Mouse (Mus musculus): ENCODE data around the gene Rgs4. TPM values are rescaled to one million over a fixed set of nuclear protein-coding genes. Genes with fewer than 3 reads are reported as not detected.

The Rgs4 gene
- under 1 TPM in 1 of 26 experiments, not detected in 25; 0.22 TPM for total RNA-seq (2018; cell fraction: chromatin; rRNA removed)
- total RNA-seq (2018; cell fraction: cytosol; rRNA removed) = not detected
- total RNA-seq (2018; cell fraction: nucleus; rRNA removed) = not detected
- polyA plus RNA-seq (2018) = not detected in 3 replicates

- 4% methylated on average over 16 of the region's 16 CpGs for WGBS (ENCODE audit: missing documents)
- no peaks in the 10 kb centered on the region for H3K36me3 ChIP-seq (ENCODE audit: inconsistent target)
- no peak within 1 kb of the TSS for H3K27ac ChIP-seq
- H3K79me2 ChIP-seq (ENCODE audit: inconsistent target) = no peaks in the 10 kb centered on the region
- no peak within 1 kb of the TSS for H3K4me3 ChIP-seq (ENCODE audit: inconsistent target)
Observed at GRCm38 (mm10) chr1:169747473-169747872, at the start of gene Rgs4. TSS of gene Rgs4 (minus strand) at chr1:169747642.

GRCm38 (mm10) chr1:169792437-169792836, 45.0 kb upstream of the Rgs4 start:
- no peaks in the 10 kb centered on the region for H3K36me3 ChIP-seq (ENCODE audit: inconsistent target)
- no peak overlapping the region for H3K4me3 ChIP-seq (ENCODE audit: inconsistent target)
- H3K79me2 ChIP-seq (ENCODE audit: inconsistent target) = no peaks in the 10 kb centered on the region
- H3K27ac ChIP-seq = no peak overlapping the region
- 88% methylated on average over 5 of the region's 5 CpGs for WGBS (ENCODE audit: missing documents)

- H3K27ac ChIP-seq = no peak overlapping the region
- WGBS (ENCODE audit: missing documents) = 86% methylated on average over 3 of the region's 3 CpGs
- no peaks in the 10 kb centered on the region for H3K79me2 ChIP-seq (ENCODE audit: inconsistent target)
- no peaks in the 10 kb centered on the region for H3K36me3 ChIP-seq (ENCODE audit: inconsistent target)
- H3K4me3 ChIP-seq (ENCODE audit: inconsistent target) = no peak overlapping the region
Observed at GRCm38 (mm10) chr1:169785981-169786380, 38.5 kb upstream of the Rgs4 start.

DNA sequence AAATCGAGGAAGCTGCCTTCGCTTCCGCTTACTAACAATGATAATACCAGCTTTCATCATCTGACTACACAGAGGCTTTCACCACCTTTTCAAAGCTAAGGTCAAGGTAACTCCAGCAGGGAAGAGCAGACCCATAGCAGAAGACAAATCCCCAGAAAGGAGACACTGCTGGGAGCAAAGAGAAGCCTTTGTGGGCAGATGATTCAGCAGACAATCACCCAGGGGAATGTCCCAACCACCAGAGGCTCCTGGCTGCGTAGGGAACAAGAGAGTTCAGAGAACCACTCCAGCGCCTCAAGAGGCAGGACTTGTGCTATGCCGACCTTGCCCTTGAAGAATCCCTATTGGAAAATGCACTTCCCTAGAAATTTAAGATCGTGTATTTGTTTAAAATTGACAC, 29.1 kb upstream of the Rgs4 start:
- Histone ChIP-seq H3K36me3 (ENCODE audit: inconsistent target) (no peaks in the 10 kb centered on the region), H3K79me2 (ENCODE audit: inconsistent target) (no peaks in the 10 kb centered on the region), H3K27ac (no peak overlapping the region), H3K4me3 (ENCODE audit: inconsistent target) (no peak overlapping the region)
- 80% methylated on average over 7 of the region's 7 CpGs for WGBS (ENCODE audit: missing documents)

DNA sequence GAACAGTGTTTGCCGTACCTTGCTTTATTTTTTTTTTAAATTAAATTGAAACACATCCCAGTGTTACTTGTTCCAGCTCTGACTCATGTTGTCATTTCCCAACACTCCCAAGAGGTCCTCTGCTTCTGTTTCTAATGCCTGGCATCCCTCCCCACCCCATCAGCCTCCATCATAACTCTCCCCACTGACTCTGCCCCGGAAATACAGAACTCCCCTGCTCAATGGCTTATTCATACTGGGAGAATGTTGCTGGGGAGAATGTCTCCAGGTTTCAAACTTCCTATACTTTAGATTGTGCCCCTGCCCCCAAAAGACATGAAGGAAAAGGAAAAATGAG, 17.1 kb upstream of the Rgs4 start:
- Histone ChIP-seq H3K79me2 (ENCODE audit: inconsistent target) (no peaks in the 10 kb centered on the region), H3K4me3 (ENCODE audit: inconsistent target) (no peak overlapping the region), H3K36me3 (ENCODE audit: inconsistent target) (no peaks in the 10 kb centered on the region), H3K27ac (no peak overlapping the region)
- WGBS (ENCODE audit: missing documents) = 75% methylated on average over 1 of the region's 2 CpGs

DNA sequence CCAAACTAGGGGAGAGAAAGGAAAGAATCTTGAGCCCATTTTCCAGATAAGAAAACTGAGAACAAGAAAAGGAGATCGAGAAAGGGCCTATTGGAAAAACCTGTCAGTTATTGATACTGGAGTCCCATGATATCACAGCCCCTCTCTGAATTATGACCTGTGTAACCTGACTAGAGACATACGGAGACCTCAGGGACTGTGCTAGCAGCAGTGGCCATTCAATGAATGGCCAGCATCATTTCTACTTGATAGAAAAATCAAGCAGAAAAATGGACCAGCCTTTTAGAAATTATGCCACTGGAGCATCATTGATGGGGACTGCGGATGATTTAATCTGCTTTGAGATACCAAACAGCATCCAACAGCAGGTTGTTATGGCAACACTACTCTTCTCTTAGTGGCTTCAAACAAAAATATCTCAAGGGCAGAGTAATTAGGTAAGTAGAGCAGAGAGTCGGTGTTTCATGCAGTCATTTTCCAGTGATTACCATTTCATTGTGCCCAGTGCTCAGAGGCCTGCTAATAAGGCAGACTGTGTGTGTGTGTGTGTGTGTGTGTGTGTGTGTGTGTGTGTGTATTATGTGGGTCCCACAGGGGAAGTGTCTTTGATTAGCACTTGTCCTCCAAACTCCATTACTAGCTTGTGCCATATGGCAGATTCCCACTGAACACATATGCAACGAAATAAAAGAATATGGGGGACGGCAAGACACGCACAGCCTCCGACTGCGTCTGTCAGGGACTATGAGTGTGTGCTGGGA, 16.6 kb upstream of the Rgs4 start:
- Histone ChIP-seq H3K79me2 (ENCODE audit: inconsistent target) (no peaks in the 10 kb centered on the region), H3K4me3 (ENCODE audit: inconsistent target) (no peak overlapping the region), H3K36me3 (ENCODE audit: inconsistent target) (no peaks in the 10 kb centered on the region), H3K27ac (no peak overlapping the region)
- 93% methylated on average over 9 of the region's 9 CpGs for WGBS (ENCODE audit: missing documents)

GRCm38 (mm10) chr1:169762524-169762923, 15.1 kb upstream of the Rgs4 start:
- WGBS (ENCODE audit: missing documents) = 83% methylated on average over 2 of the region's 2 CpGs
- no peak overlapping the region for H3K4me3 ChIP-seq (ENCODE audit: inconsistent target)
- H3K79me2 ChIP-seq (ENCODE audit: inconsistent target) = no peaks in the 10 kb centered on the region
- no peaks in the 10 kb centered on the region for H3K36me3 ChIP-seq (ENCODE audit: inconsistent target)
- no peak overlapping the region for H3K27ac ChIP-seq

- Histone ChIP-seq H3K4me3 (ENCODE audit: inconsistent target) (no peak overlapping the region), H3K36me3 (ENCODE audit: inconsistent target) (no peaks in the 10 kb centered on the region), H3K79me2 (ENCODE audit: inconsistent target) (no peaks in the 10 kb centered on the region), H3K27ac (no peak overlapping the region)
- WGBS (ENCODE audit: missing documents) = 69% methylated on average over 1 of the region's 3 CpGs
Observed at GRCm38 (mm10) chr1:169756532-169756931, 9.1 kb upstream of the Rgs4 start.

- H3K4me3 ChIP-seq (ENCODE audit: inconsistent target) = no peak overlapping the region
- no peaks in the 10 kb centered on the region for H3K36me3 ChIP-seq (ENCODE audit: inconsistent target)
- no peaks in the 10 kb centered on the region for H3K79me2 ChIP-seq (ENCODE audit: inconsistent target)
- no peak overlapping the region for H3K27ac ChIP-seq
- 23% methylated on average over 4 of the region's 4 CpGs for WGBS (ENCODE audit: missing documents)
Observed at GRCm38 (mm10) chr1:169752395-169752794, 5.0 kb upstream of the Rgs4 start.

GRCm38 (mm10) chr1:169748439-169748838, 997 bp upstream of the Rgs4 start:
- Histone ChIP-seq H3K36me3 (ENCODE audit: inconsistent target) (no peaks in the 10 kb centered on the region), H3K27ac (no peak overlapping the region), H3K4me3 (ENCODE audit: inconsistent target) (no peak overlapping the region), H3K79me2 (ENCODE audit: inconsistent target) (no peaks in the 10 kb centered on the region)
- WGBS (ENCODE audit: missing documents) = 53% methylated on average over 5 of the region's 5 CpGs

DNA sequence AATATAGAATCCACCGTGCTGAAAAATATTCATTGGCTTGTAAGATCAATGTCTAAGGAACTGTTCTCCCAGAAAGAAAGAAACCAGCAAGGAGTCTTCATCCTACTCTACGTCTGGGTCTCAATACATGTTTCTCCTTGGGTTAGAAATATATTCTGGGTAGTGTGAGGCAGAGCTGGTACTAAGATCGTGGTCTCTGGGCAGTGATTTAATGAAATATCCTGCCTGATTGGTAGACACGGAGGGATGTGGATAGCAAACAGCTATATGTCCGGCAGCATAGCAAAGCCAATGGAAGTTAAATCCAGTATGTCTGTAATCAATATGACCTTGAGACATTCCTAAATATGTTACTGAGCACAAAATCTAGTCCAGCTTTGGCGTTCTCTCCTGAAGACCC, 460 bp upstream of the Rgs4 start:
- Histone ChIP-seq H3K4me3 (ENCODE audit: inconsistent target) (no peak overlapping the region), H3K79me2 (ENCODE audit: inconsistent target) (no peaks in the 10 kb centered on the region), H3K27ac (no peak overlapping the region), H3K36me3 (ENCODE audit: inconsistent target) (no peaks in the 10 kb centered on the region)
- 58% methylated on average over 6 of the region's 6 CpGs for WGBS (ENCODE audit: missing documents)

- no peak overlapping the region for H3K27ac ChIP-seq
- H3K4me3 ChIP-seq (ENCODE audit: inconsistent target) = no peak overlapping the region
- 85% methylated on average over 5 of the region's 5 CpGs for WGBS (ENCODE audit: missing documents)
- no peaks in the 10 kb centered on the region for H3K79me2 ChIP-seq (ENCODE audit: inconsistent target)
- no peaks in the 10 kb centered on the region for H3K36me3 ChIP-seq (ENCODE audit: inconsistent target)
Observed at GRCm38 (mm10) chr1:169741147-169741546, 6.3 kb downstream of the Rgs4 start.

DNA sequence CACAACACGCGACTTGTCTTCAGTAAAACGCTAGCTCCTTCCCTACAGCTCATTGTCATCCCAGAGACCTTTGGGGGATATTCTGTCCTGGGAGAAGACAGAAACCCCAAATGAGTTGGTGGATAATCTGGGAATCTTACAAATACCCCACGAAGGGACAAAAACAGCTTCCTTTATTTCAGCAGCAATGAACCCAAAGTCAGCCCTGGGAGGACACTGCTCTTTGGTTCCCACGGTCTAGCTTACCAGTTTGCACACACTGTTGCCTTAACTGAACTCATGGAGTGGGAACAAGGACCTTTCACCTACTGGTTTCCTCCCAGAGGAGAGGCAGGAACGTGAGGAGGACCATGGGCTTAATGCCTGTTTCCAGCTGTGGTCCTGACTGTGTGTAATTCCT, 10.2 kb downstream of the Rgs4 start:
- WGBS (ENCODE audit: missing documents) = 86% methylated on average over 6 of the region's 6 CpGs
- H3K79me2 ChIP-seq (ENCODE audit: inconsistent target) = no peaks in the 10 kb centered on the region
- H3K36me3 ChIP-seq (ENCODE audit: inconsistent target) = no peaks in the 10 kb centered on the region
- H3K4me3 ChIP-seq (ENCODE audit: inconsistent target) = no peak overlapping the region
- H3K27ac ChIP-seq = no peak overlapping the region

GRCm38 (mm10) chr1:169736139-169736538, 11.3 kb downstream of the Rgs4 start:
- no peak overlapping the region for H3K4me3 ChIP-seq (ENCODE audit: inconsistent target)

DNA sequence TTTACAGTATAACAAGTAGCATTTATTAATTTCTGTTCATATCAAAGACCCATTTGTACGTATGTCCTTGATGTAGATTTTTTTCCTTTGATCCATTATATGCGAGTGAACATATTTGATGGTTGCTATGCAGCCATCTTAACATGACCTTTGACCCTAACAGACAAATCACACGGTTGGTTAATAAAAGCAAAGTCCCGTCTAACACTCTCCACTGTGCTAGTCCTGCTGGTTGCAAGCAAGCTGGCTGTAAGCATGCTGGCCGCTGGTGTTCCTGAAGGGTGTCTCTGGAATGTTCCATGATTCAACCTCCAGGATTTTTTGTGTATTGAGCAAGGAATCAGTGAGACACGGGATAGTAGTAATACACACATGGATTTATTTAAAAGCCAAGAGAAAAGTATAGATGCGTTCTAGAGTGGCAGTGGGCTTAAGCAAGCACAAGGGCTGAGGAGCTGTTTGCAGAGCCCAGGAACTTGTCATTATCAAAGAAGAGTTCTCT, 16.8 kb downstream of the Rgs4 start:
- Histone ChIP-seq H3K27ac (no peak overlapping the region), H3K4me3 (ENCODE audit: inconsistent target) (no peak overlapping the region), H3K36me3 (ENCODE audit: inconsistent target) (no peaks in the 10 kb centered on the region), H3K79me2 (ENCODE audit: inconsistent target) (no peaks in the 10 kb centered on the region)
- WGBS (ENCODE audit: missing documents) = 85% methylated on average over 7 of the region's 7 CpGs

More at GRCm38 (mm10) chr1:169736139-169736538, 11.3 kb downstream of the Rgs4 start:
- Histone ChIP-seq H3K36me3 (ENCODE audit: inconsistent target) (no peaks in the 10 kb centered on the region), H3K27ac (no peak overlapping the region), H3K79me2 (ENCODE audit: inconsistent target) (no peaks in the 10 kb centered on the region)
- WGBS (ENCODE audit: missing documents) = 73% methylated on average over 6 of the region's 6 CpGs
